Mouse (Mus musculus) liver, embryonic 12.5 days (tissue): ENCODE data around the gene Golph3. TPM values are rescaled to one million over a fixed set of nuclear protein-coding genes. Genes with fewer than 3 reads are reported as not detected.

Experiments used
- ATAC-seq: fragments of 200-750 bp; cut with Nextera tagmentation; 2 replicates; pipeline ENCODE4 v1.8.0; 2017; ENCODE audit warnings: moderate number of reproducible peaks, mild to moderate bottlenecking, moderate library complexity
- H3K27ac ChIP-seq: fragments of 300-500 bp; sonication (generic); 2 replicates; pipeline ENCODE4 v1.5.1; 2016; ENCODE audit warnings: mild to moderate bottlenecking
- H3K27me3 ChIP-seq: fragments of 300-500 bp; sonication (generic); replicated peaks from 2 replicates; pipeline ENCODE4 v1.6.1; 2016; ENCODE audit warnings: mild to moderate bottlenecking, moderate library complexity
- H3K36me3 ChIP-seq: fragments of 300-500 bp; sonication (generic); 2 replicates; pipeline ENCODE4 v1.6.1; 2016; ENCODE audit warnings: mild to moderate bottlenecking, moderate library complexity
- H3K4me1 ChIP-seq: fragments of 300-500 bp; sonication (generic); 2 replicates; pipeline ENCODE4 v1.6.1; 2016
- H3K4me2 ChIP-seq: fragments of 300-500 bp; sonication (generic); 2 replicates; pipeline ENCODE4 v1.6.1; 2016; ENCODE audit warnings: mild to moderate bottlenecking, moderate library complexity
- H3K4me3 ChIP-seq: fragments of 300-500 bp; sonication (generic); 2 replicates; pipeline ENCODE4 v1.5.1; 2016; ENCODE audit warnings: mild to moderate bottlenecking, moderate library complexity
- H3K9ac ChIP-seq: fragments of 300-500 bp; sonication (generic); 2 replicates; pipeline ENCODE4 v1.6.1; 2016; ENCODE audit warnings: mild to moderate bottlenecking, moderate library complexity
- H3K9me3 ChIP-seq: fragments of 300-500 bp; sonication (generic); replicated peaks from 2 replicates; pipeline ENCODE4 v1.6.1; 2016; ENCODE audit warnings: mild to moderate bottlenecking, moderate library complexity
- WGBS: fragments of 180-500 bp; shearing (Covaris S2); methylation state at CpG from one replicate; pipeline ENCODE4 v1.1.7; 2016; ENCODE audit not compliant: insufficient replicate concordance; 5-methylcytosine and 5-hydroxymethylcytosine counted together
- polyA plus RNA-seq: library from polyadenylated mRNA; unstranded; fragments of >200 nt; fragmentation: Nextera tagmentation; extraction: Ambion mirVana; gene quantifications from 2 replicates; pipeline ENCODE4 v1.2.1, GENCODE M21; 2016

Gene Golph3
- polyA plus RNA-seq, 1 experiment from 2014 or later: 79.8 TPM

- WGBS: 29% methylated on average over 5 of the region's 5 CpGs
- H3K4me3 ChIP-seq: peak overlapping the region; percentile 26
Observed at GRCm38 (mm10) chr15:12340536-12341400, 19.5 kb downstream of the Golph3 start.

GRCm38 (mm10) chr15:12341401-12341758, 20.1 kb downstream of the Golph3 start:
- Histone ChIP-seq H3K4me2 (peak overlapping the region; percentile 68), H3K27me3 (no peaks in the 10 kb centered on the region), H3K9ac (peak overlapping the region; percentile 66), H3K27ac (peak overlapping the region; percentile 91), H3K4me3 (peak overlapping the region; percentile 26), H3K4me1 (peaks cover 61% of the 10 kb centered on the region), H3K9me3 (no peaks in the 10 kb centered on the region), H3K36me3 (peaks cover 44% of the 10 kb centered on the region)
- WGBS: 22% methylated on average over 4 of the region's 4 CpGs
- peak; percentile 76 for ATAC-seq

More at GRCm38 (mm10) chr15:12340536-12341400, 19.5 kb downstream of the Golph3 start:
- Histone ChIP-seq H3K36me3 (peaks cover 38% of the 10 kb centered on the region), H3K4me1 (peaks cover 67% of the 10 kb centered on the region), H3K4me2 (peak overlapping the region; percentile 68), H3K9me3 (no peaks in the 10 kb centered on the region), H3K9ac (peak overlapping the region; percentile 66), H3K27ac (peak overlapping the region; percentile 91), H3K27me3 (no peaks in the 10 kb centered on the region)
- peak; percentile 75 for ATAC-seq

DNA sequence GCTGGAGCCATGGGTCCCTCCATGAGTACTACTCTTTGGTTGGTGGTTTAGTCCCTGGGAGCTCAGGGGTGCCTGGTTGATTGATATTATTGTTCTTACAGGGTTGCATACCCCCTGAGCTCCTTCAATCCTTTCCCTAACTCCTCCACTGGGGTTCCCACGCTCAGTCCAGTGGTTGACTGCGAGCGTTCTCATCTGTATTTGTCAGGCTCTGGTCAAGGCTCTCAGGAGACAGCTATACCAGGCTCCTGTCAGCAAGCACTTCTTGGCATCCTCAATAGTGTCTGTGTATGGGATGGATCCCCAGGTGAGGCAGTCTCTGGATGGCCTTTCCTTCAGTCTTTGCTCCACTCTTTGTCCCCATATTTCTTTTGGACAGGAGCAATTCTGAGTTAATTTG, 25.7 kb downstream of the Golph3 start:
- Histone ChIP-seq H3K4me3 (no peak overlapping the region), H3K4me1 (peaks cover 6% of the 10 kb centered on the region), H3K27me3 (no peaks in the 10 kb centered on the region), H3K9me3 (no peaks in the 10 kb centered on the region), H3K36me3 (peaks cover 86% of the 10 kb centered on the region), H3K27ac (no peak overlapping the region), H3K9ac (no peak overlapping the region), H3K4me2 (no peak overlapping the region)
- no peak for ATAC-seq
- WGBS: 92% methylated on average over 3 of the region's 3 CpGs

- WGBS: 77% methylated on average over 3 of the region's 3 CpGs
- Histone ChIP-seq H3K36me3 (peaks cover 88% of the 10 kb centered on the region), H3K27ac (no peak overlapping the region)
Observed at GRCm38 (mm10) chr15:12348950-12349349, 27.7 kb downstream of the Golph3 start.

DNA sequence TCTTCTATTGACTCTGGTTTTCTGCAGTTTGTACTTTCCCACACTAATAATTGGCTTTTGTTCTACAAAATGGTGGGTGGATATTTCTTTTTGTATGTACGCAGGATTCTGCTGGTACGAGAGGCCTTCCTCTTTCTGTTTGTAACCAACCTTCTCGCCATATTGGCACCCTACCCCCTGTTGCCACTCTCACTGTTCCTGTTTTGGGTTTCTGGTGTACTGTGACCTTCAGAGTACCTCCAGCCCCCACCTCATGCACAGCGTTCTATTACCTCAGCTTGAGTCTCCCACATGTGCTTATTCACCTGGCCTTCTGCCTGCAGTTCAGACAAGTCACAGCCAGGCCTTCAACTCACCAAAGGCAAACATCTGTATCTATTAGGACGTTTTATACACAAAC, 28.6 kb downstream of the Golph3 start:
- no peak overlapping the region for H3K4me3 ChIP-seq
- H3K36me3 ChIP-seq: peaks cover 87% of the 10 kb centered on the region
- no peak for ATAC-seq
- no peaks in the 10 kb centered on the region for H3K4me1 ChIP-seq
- no peaks in the 10 kb centered on the region for H3K9me3 ChIP-seq
- H3K27me3 ChIP-seq: no peaks in the 10 kb centered on the region
- no peak overlapping the region for H3K27ac ChIP-seq
- 82% methylated on average over 5 of the region's 5 CpGs for WGBS
- H3K4me2 ChIP-seq: no peak overlapping the region
- H3K9ac ChIP-seq: no peak overlapping the region

More at GRCm38 (mm10) chr15:12348950-12349349, 27.7 kb downstream of the Golph3 start:
- Histone ChIP-seq H3K27me3 (no peaks in the 10 kb centered on the region), H3K4me2 (no peak overlapping the region), H3K9me3 (no peaks in the 10 kb centered on the region), H3K4me1 (no peaks in the 10 kb centered on the region), H3K4me3 (no peak overlapping the region), H3K9ac (no peak overlapping the region)
- no peak for ATAC-seq

- no peaks in the 10 kb centered on the region for H3K4me1 ChIP-seq
- no peak overlapping the region for H3K9ac ChIP-seq
- WGBS: 92% methylated on average over 7 of the region's 7 CpGs
- no peaks in the 10 kb centered on the region for H3K27me3 ChIP-seq
- no peak for ATAC-seq
- no peak overlapping the region for H3K4me2 ChIP-seq
- H3K9me3 ChIP-seq: no peaks in the 10 kb centered on the region
- H3K27ac ChIP-seq: no peak overlapping the region
- H3K36me3 ChIP-seq: peaks cover 89% of the 10 kb centered on the region
- H3K4me3 ChIP-seq: no peak overlapping the region
Observed at GRCm38 (mm10) chr15:12351470-12351869, 30.2 kb downstream of the Golph3 start.

- Histone ChIP-seq H3K4me1 (no peaks in the 10 kb centered on the region), H3K36me3 (peaks cover 86% of the 10 kb centered on the region), H3K9me3 (no peaks in the 10 kb centered on the region), H3K9ac (no peak overlapping the region), H3K4me2 (no peak overlapping the region), H3K27ac (no peak overlapping the region), H3K27me3 (no peaks in the 10 kb centered on the region), H3K4me3 (no peak overlapping the region)
- ATAC-seq: no peak
- WGBS: 81% methylated on average over 2 of the region's 2 CpGs
Observed at GRCm38 (mm10) chr15:12354281-12354810, 33.1 kb downstream of the Golph3 start.

GRCm38 (mm10) chr15:12355261-12355660, 34.0 kb downstream of the Golph3 start:
- Histone ChIP-seq H3K4me1 (no peaks in the 10 kb centered on the region), H3K27me3 (no peaks in the 10 kb centered on the region), H3K27ac (0 out of 2 replicates have a peak overlapping the region, but pooled peaks have one; percentile 41), H3K36me3 (peaks cover 77% of the 10 kb centered on the region), H3K4me2 (no peak overlapping the region), H3K9ac (no peak overlapping the region), H3K4me3 (no peak overlapping the region), H3K9me3 (no peaks in the 10 kb centered on the region)
- WGBS: 87% methylated on average over 6 of the region's 6 CpGs
- ATAC-seq: no peak

DNA sequence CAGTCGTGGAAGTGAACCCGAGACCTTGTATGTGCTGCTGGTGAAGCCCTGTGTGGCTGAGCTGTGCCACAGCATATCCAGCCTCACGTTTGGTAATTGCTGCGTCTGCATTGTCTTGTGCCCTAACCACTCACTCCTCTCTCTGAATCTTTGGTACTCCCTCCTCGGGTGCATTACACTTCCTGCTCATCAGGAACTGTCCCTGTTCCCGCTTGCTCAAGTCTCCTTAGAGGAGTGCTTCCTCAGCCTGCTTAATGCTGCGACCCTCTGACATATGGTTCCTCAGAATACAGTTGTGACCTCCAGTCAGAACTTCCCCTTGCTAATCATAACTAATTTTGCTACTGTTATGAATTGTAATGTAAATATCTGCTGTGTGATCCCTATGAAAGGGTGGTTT, 34.7 kb downstream of the Golph3 start:
- Histone ChIP-seq H3K27ac (0 out of 2 replicates have a peak overlapping the region, but pooled peaks have one; percentile 41), H3K4me2 (no peak overlapping the region), H3K36me3 (peaks cover 79% of the 10 kb centered on the region), H3K4me3 (no peak overlapping the region), H3K9ac (no peak overlapping the region), H3K27me3 (no peaks in the 10 kb centered on the region), H3K9me3 (no peaks in the 10 kb centered on the region), H3K4me1 (no peaks in the 10 kb centered on the region)
- 69% methylated on average over 7 of the region's 7 CpGs for WGBS
- ATAC-seq: no peak

- Histone ChIP-seq H3K36me3 (peaks cover 73% of the 10 kb centered on the region), H3K27me3 (no peaks in the 10 kb centered on the region), H3K9me3 (no peaks in the 10 kb centered on the region), H3K4me3 (no peak overlapping the region), H3K27ac (no peak overlapping the region), H3K4me2 (no peak overlapping the region), H3K9ac (no peak overlapping the region), H3K4me1 (no peaks in the 10 kb centered on the region)
- ATAC-seq: no peak
Observed at GRCm38 (mm10) chr15:12357459-12357858, 36.2 kb downstream of the Golph3 start.

DNA sequence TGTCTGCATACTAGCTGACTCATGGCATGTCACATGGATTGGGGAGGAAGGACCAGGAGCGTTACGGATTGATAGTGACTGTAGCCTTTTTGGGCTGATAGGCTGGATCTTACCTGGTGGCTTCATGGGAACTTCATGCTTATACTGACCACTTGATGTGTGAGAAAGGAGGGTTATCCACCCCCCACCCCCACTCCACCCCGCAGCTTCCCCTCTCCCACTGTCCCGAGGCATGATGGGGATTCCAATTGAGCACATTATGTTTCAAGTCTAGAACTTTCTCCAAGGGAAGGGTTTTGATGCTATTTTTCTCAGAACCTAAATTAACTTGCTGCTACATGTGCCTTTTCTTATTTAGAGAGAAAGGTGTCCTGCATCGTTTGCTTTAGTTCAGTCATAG, 37.1 kb downstream of the Golph3 start:
- Histone ChIP-seq H3K9me3 (no peaks in the 10 kb centered on the region), H3K36me3 (peaks cover 64% of the 10 kb centered on the region), H3K4me1 (no peaks in the 10 kb centered on the region), H3K4me2 (no peak overlapping the region), H3K4me3 (no peak overlapping the region), H3K27me3 (no peaks in the 10 kb centered on the region), H3K27ac (no peak overlapping the region), H3K9ac (no peak overlapping the region)
- 79% methylated on average over 5 of the region's 5 CpGs for WGBS
- no peak for ATAC-seq

DNA sequence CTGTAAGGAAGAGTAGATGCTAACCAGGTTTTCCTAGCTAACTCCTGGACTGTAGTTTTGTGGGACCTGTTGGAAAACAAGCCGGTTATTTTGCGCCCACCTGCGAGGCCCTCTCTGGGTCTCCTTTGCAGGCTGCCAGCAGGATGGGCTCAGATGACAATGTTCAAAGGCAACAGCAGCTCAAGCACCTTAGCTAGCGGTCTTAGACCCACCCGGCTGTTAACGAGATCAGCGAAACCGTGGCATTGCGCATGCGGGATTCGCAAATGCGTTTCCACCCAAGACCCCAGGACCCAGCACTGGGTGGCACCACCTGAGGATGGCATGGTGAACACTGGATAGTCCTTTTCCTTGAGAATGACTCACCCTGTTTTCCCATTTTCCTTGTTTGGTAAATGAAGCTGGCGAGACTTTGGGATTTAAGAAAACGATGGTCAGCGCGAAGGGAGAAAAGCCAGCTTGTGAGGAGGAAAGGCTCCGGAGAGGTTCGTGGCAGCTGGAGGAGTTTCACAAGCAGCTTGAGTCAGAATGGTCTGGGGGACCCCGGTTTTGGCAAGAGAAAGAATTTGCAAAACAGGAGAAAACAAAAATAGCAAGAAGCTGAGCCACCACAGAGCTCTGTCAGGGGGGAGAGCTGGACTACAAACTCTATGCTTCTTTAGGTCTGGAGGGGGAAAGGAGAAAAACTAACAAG, 39.4 kb downstream of the Golph3 start:
- H3K36me3 ChIP-seq: peaks cover 42% of the 10 kb centered on the region
- H3K27me3 ChIP-seq: no peaks in the 10 kb centered on the region
- H3K4me1 ChIP-seq: peaks cover 3% of the 10 kb centered on the region
- no peak overlapping the region for H3K27ac ChIP-seq
- no peak overlapping the region for H3K4me3 ChIP-seq
- no peak overlapping the region for H3K9ac ChIP-seq
- WGBS: 85% methylated on average over 19 of the region's 19 CpGs
- no peak overlapping the region for H3K4me2 ChIP-seq
- ATAC-seq: no peak
- H3K9me3 ChIP-seq: no peaks in the 10 kb centered on the region
